Mouse (Mus musculus) thymus, adult 18-20 months (tissue): Measurements from ENCODE around the gene Gid8.

Experiments used
- DNase-seq, 2 experiments: peaks; one replicate each; pipeline ENCODE4 v3.0.0; 2022; ENCODE audit warnings: mixed read lengths in 2 of 2

The Gid8 gene

GRCm38 (mm10) chr2:180754976-180755688 lies 45.2 kb downstream of the Gid8 start:
- DNase-seq = no peak

DNA sequence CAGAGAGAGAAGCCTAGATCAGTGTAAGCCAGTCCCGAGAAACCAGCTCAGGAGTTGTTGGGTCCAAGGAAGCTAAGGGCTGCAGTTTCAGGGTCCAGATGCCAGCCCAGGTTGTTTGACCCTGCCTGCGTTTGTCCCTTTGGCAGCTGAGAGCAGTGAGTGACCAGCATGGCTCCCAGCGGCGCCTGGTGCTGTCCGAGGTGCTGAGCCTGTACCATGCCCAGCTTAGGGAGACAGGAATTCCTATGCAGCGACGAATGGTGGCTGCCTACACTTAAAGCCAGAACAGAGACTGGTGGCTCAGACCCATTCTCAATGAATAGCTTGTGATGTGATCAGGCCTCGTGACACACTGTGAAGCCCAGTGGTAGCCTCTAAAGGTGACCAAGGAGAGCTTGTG lies 46.0 kb downstream of the Gid8 start:
- DNase-seq = no peak

GRCm38 (mm10) chr2:180756786-180757185 lies 46.9 kb downstream of the Gid8 start:
- no peak for DNase-seq

DNA sequence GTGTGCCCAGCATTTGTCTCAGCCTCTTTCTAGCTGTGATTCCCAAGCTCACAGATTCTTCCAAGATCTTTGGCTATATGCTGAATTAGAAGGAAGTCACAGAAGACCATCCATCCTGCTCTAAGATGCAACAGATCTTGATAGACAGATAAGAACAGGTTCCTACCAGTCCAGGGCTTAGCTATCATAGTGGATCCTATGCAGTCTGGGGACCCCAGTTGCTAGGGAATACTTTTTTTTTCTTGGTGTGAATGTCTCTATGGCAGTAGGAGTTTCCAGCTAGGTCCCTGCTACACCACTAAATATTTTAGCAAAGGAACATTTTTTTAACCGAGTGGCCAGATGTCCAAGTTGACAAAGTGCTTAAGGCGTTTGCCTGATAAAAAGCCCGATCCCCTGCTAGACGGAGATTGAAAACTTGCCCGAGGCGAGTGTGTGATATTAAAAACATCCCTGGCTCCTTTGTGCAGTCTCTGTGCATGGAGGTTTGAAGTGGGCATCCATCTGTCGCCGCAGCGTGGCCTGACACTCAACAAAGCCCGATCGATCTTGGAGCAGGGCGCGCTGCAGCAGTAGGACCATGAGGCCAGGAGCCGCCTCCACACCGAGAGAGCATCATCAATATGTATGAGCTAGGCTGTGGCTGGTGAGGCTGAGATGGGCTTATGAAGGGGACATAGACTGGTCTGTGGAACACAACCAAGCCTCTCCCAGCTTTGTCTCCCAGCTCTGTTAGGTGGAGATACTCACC lies 48.8 kb downstream of the Gid8 start:
- DNase-seq = no peak

- no peak for DNase-seq
Observed at GRCm38 (mm10) chr2:180764986-180765385, 55.1 kb downstream of the Gid8 start.

- DNase-seq = no peak
Observed at GRCm38 (mm10) chr2:180765713-180766112, 55.8 kb downstream of the Gid8 start.
